Mouse (Mus musculus) heart, embryonic 10.5 days (tissue): ENCODE results near the gene Zfyve1. TPM values are rescaled to one million over a fixed set of nuclear protein-coding genes. Genes with fewer than 3 reads are reported as not detected.
"Not testable (repeated sequence)": the region's sequence is repeated elsewhere in the genome, so short reads cannot be mapped to it uniquely, and the experiment has no call there.

Experiments
- DNase-seq: peaks from one replicate; pipeline ENCODE4 v3.0.0-alpha.2; 2017; ENCODE audit warnings: low spot score
- H3K27ac ChIP-seq: fragments of 300-500 bp; sonication (generic); 2 replicates; pipeline ENCODE4 v1.5.1; 2016; ENCODE audit warnings: mild to moderate bottlenecking
- H3K27me3 ChIP-seq: fragments of 300-500 bp; sonication (generic); 2 replicates; pipeline ENCODE4 v1.6.1; 2016; ENCODE audit warnings: mild to moderate bottlenecking; ENCODE audit not compliant: poor library complexity, insufficient read depth, severe bottlenecking
- H3K36me3 ChIP-seq: fragments of 300-500 bp; sonication (generic); 2 replicates; pipeline ENCODE4 v1.6.1; 2016; ENCODE audit warnings: mild to moderate bottlenecking, moderate library complexity
- H3K4me1 ChIP-seq: fragments of 300-500 bp; sonication (generic); 2 replicates; pipeline ENCODE4 v1.6.1; 2016; ENCODE audit warnings: mild to moderate bottlenecking
- H3K4me3 ChIP-seq: fragments of 300-500 bp; sonication (generic); 2 replicates; pipeline ENCODE4 v1.5.1; 2016; ENCODE audit warnings: mild to moderate bottlenecking, moderate library complexity
- H3K9me3 ChIP-seq: fragments of 300-500 bp; sonication (generic); 2 replicates; pipeline ENCODE4 v1.6.1; 2016; ENCODE audit warnings: mild to moderate bottlenecking, moderate library complexity
- WGBS: fragments of 180-500 bp; shearing (Covaris S2); methylation state at CpG from one replicate; pipeline ENCODE4 v1.1.7; 2016; 5-methylcytosine and 5-hydroxymethylcytosine counted together
- polyA plus RNA-seq: library from polyadenylated mRNA; unstranded; fragments of >200 nt; fragmentation: Nextera tagmentation; extraction: Ambion mirVana; gene quantifications from 2 replicates; pipeline ENCODE4 v1.2.1, GENCODE M21; 2016

Zfyve1 gene
- polyA plus RNA-seq, 1 experiment from 2014 or later, result 18.7 TPM

DNA sequence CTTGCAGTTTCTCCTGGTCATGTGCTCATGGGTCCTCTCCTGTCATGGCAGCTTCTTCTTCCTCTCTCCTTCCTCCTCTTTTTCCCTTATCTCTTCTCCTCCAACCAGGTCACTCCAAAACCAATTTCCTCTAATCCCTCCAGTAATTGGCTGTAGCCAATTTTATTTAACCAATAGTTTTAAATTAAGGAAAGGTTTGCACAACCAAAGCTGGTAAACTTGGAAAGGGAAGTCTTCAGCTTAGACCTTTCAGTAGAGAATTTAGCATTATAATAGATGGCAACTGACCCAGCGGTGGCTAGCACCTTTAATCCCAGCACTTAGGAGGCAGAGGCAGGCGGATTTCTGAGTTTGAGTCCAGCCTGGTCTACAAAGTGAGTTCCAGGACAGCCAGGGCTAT, 9.4 kb upstream of the Zfyve1 start:
- not testable (repeated sequence) for H3K4me1 ChIP-seq, H3K9me3 ChIP-seq, H3K27ac ChIP-seq, H3K27me3 ChIP-seq, DNase-seq, H3K4me3 ChIP-seq, H3K36me3 ChIP-seq
- 86% methylated on average over 2 of the region's 2 CpGs for WGBS

DNA sequence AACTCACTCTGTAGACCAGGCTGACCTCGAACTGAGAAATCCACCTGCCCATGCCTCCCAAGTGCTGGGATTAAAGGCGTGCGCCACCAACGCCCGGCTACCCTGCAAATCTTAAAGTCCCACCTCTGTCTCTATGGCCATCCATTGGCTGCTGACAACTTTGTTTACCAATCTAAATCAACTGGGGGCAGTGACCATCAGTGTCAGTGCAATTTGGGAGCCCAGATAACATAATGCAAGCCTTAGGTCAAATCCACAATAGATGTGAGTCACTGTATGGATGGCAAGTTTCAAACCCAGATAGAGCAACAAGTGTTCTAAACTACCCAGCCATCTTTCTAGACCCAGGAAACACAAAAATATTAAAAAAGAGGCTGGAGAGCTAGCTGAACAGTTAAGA, 5.3 kb upstream of the Zfyve1 start:
- no peak overlapping the region for H3K27ac ChIP-seq
- WGBS, result 74% methylated on average over 5 of the region's 5 CpGs
- no peaks in the 10 kb centered on the region for H3K36me3 ChIP-seq
- DNase-seq, result no peak
- no peaks in the 10 kb centered on the region for H3K4me1 ChIP-seq
- H3K4me3 ChIP-seq, result no peak overlapping the region
- peaks cover 5% of the 10 kb centered on the region; the same call in 1 of the 2 replicates for H3K27me3 ChIP-seq
- no peaks in the 10 kb centered on the region for H3K9me3 ChIP-seq

DNA sequence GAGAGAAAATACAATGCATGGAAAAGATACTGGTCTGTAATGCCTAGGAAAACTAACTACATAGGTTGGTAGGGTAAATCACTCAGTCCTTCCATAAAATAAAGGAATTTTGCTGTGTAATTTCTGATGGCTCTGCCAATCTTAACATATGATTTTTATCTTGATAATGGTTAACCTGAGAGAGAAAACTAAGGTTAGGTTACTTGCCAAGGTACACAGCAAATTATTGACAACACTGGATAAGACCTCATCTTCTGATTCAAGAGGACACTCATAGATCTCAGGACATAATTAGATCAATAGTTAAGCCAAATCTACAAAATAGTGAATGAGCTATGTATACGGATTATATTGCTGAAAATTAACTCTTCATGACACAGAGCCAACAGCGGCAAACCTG, 859 bp upstream of the Zfyve1 start:
- Histone ChIP-seq H3K4me1 (peaks cover 20% of the 10 kb centered on the region), H3K27ac (no peak overlapping the region), H3K36me3 (peaks cover 22% of the 10 kb centered on the region), H3K27me3 (peaks cover 5% of the 10 kb centered on the region; the same call in 1 of the 2 replicates), H3K9me3 (no peaks in the 10 kb centered on the region), H3K4me3 (no peak overlapping the region)
- WGBS, result 84% methylated on average over 2 of the region's 2 CpGs
- DNase-seq, result no peak

DNA sequence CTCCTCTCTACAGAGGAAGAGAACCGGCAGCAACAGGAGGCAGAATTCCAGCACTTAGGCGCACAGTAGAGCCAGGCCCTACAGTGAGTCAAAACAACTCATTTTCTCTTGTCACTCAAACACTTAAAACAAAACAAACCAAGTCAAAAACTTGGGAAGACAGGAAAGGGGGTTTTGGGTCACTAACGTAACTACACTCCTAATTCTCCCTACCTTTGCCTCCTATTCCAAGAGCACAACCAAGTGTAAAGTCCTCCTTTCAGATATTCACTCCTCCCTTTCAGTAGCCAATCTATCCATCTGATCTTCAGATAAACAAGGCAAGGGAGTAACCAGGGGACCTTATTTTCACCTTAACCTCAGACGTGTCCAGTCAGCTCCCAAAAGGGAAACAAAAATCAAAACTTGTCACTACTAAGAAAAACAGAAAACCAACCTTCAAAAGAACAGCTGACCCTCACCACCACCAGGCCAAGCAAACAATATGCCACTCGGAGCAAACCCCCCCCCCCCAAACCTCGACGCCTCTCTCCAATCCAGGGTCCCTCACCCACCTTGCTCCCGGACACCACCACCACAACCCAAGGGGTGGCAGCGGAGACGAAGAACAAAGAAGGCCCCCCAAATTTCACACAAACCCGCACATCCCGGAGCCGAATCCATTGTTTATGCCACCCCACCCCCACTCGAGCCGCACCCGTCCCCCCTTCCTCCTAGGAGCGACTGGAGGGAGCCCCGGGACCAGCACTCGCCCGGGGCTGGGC, 649 bp downstream of the Zfyve1 start:
- peaks cover 20% of the 10 kb centered on the region for H3K4me1 ChIP-seq
- WGBS, result 4% methylated on average over 20 of the region's 20 CpGs
- H3K36me3 ChIP-seq, result peaks cover 36% of the 10 kb centered on the region
- H3K9me3 ChIP-seq, result no peaks in the 10 kb centered on the region
- no peak for DNase-seq
- peaks cover 5% of the 10 kb centered on the region; the same call in 1 of the 2 replicates for H3K27me3 ChIP-seq
- H3K4me3 ChIP-seq, result peak overlapping the region; percentile 96
- peak overlapping the region; percentile 96 for H3K27ac ChIP-seq

DNA sequence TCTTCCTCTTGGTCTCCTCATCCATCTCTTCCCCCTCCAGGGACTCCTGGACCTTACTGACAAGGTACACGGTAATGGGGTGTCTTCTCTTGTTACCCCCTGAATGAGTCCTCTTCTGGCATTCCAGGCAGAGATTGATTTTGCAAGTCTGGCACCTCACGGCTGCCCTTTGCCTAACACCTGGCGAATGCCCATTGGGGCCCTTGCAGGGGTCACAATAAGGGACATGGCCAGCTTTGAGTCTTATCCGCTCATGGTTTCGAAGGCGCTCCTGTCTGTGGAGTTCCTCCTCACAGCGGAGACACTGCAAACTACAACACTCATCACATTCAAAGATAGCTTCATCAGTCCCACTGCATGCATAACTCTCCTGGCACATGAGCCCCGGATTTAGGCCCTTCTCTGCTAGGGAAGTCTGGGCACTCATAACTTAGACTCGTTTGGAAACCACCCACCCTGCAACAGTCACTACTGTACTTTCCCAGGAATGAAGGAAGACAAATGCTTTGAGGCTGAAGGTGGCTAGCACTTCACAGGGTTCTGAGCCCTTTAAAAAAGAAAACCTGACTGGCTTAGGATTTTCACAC, 2.5 kb downstream of the Zfyve1 start:
- Histone ChIP-seq H3K36me3 (peaks cover 52% of the 10 kb centered on the region), H3K9me3 (no peaks in the 10 kb centered on the region)
- WGBS, result 78% methylated on average over 9 of the region's 9 CpGs

DNA sequence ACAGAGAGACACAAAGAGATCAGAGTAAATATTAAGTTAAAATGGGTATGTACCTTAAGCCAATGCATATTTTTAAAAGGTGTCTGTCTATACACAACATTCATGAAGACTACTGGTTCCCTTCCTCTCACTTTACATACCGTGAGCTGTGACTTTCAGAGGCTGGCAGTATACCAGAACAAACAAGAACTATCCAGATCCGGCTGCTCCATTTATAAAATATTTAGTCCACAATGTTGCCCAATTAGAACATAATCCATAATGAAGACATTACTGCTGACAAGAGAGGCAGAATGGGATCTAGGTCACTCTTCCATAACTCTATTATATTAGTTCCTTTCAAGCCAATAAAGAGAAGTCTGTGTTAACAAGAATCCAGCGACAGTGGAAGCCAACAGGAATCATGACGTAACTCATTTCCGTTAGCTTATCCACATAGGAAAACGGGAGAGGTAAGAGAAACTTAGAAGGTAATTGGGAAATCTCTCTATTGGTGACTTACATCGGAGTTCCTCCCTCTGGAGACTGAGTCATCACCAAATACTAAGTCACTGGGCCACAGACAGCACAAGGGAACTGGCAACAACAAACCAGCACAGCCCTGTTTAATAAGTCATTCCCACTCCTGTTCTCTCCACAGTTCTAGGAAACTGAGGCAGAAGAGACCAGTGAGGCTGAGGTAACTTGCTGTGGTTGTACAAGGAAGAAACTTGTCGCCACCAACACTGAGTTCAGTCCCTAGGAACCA, 5.1 kb downstream of the Zfyve1 start:
- WGBS, result 86% methylated on average over 8 of the region's 8 CpGs
- no peak overlapping the region for H3K27ac ChIP-seq
- H3K4me1 ChIP-seq, result peaks cover 20% of the 10 kb centered on the region
- H3K36me3 ChIP-seq, result peaks cover 77% of the 10 kb centered on the region
- no peaks in the 10 kb centered on the region for H3K9me3 ChIP-seq
- H3K4me3 ChIP-seq, result no peak overlapping the region
- no peaks in the 10 kb centered on the region for H3K27me3 ChIP-seq
- DNase-seq, result no peak

More for the DNA sequence above, 2.5 kb downstream of the Zfyve1 start:
- DNase-seq, result no peak
- Histone ChIP-seq H3K27ac (no peak overlapping the region), H3K27me3 (peaks cover 1% of the 10 kb centered on the region; the same call in 1 of the 2 replicates), H3K4me3 (no peak overlapping the region), H3K4me1 (peaks cover 20% of the 10 kb centered on the region)

DNA sequence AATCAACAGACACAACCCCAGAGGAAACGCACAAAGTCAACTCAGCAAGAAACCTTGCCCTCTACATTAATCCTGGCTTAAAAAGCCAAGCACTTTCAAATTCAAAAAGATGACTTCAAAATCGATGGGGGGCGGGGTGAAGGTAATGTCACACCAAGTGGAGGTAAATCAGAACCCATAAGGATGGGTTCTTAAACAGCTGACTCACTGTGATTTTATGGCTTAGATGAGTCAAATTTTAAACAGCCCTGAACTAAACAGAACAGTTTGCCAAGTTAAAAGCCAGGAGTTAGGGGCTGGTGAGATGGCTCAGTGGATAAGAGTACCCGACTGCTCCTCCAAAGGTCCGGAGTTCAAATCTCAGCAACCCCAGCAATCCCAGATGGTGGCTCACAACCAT, 10.4 kb downstream of the Zfyve1 start:
- Histone ChIP-seq H3K9me3 (no peaks in the 10 kb centered on the region), H3K27me3 (no peaks in the 10 kb centered on the region), H3K36me3 (peaks cover 69% of the 10 kb centered on the region), H3K27ac (no peak overlapping the region), H3K4me3 (no peak overlapping the region), H3K4me1 (no peaks in the 10 kb centered on the region)
- no peak for DNase-seq
- 93% methylated on average over 5 of the region's 5 CpGs for WGBS

DNA sequence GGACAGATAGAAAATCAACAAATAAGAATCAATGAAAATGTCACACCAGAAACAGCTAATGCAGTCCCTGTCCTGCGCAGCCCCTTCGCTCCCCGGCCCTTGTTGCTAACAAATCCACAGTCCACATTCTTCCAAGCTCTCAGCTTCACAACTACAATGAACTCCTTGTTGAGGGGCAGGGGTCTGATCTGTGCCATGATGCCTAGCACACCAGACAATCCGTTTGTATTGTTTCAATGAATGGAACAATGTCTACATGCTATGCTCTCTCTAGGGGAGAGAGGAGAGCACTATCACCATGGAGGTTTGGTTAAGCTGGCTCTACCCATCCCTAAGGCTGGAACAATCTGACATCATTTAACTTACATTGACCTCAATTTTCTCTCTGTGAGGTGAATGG, 14.3 kb downstream of the Zfyve1 start:
- Histone ChIP-seq H3K4me3 (no peak overlapping the region), H3K27ac (no peak overlapping the region), H3K9me3 (no peaks in the 10 kb centered on the region), H3K4me1 (peaks cover 23% of the 10 kb centered on the region), H3K27me3 (no peaks in the 10 kb centered on the region), H3K36me3 (peaks cover 33% of the 10 kb centered on the region)
- no peak for DNase-seq
- 83% methylated on average over 4 of the region's 4 CpGs for WGBS

DNA sequence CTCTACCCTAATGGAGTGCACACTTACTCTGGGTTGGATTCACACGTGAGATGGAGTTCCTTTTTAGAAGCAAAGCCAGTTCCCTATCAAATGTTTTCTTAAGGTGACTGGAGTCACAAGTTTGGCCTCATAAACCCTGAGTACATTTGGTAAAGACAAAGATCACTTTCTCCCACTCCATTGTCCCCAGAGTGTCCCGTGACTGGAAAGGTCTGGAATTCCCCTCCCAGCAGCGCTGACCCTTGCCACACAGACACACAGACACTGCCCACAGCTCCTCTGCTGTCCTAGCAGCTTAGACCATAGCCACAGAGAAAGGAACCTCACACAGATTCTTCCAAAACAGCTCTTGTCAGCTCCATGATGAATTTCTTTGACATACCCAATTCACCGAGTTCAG, 14.9 kb downstream of the Zfyve1 start:
- Histone ChIP-seq H3K4me3 (no peak overlapping the region), H3K27me3 (no peaks in the 10 kb centered on the region), H3K27ac (no peak overlapping the region), H3K9me3 (no peaks in the 10 kb centered on the region), H3K36me3 (peaks cover 28% of the 10 kb centered on the region), H3K4me1 (peaks cover 23% of the 10 kb centered on the region)
- WGBS, result 77% methylated on average over 4 of the region's 4 CpGs
- no peak for DNase-seq

DNA sequence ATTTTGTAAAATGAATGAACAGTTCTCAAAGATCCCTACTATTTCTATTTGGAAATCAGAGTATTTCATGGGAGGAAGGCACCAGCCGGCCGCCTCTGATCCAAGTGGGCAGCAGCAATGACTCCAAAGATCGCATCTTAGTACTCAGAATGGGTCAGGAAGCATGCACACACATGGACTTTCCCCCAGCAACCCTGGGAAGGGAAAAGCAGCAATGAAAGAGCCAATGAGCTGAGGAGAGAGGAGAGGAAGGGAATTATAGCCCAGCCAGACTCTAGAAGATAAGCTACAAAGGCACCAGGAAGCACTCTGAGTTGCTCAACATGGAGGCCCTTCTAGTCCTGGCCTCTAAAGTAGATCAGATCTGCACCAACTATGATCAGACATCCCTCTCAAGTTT, 16.7 kb downstream of the Zfyve1 start:
- DNase-seq, result no peak
- no peaks in the 10 kb centered on the region for H3K9me3 ChIP-seq
- H3K4me1 ChIP-seq, result peaks cover 23% of the 10 kb centered on the region
- peaks cover 29% of the 10 kb centered on the region for H3K36me3 ChIP-seq
- H3K27me3 ChIP-seq, result no peaks in the 10 kb centered on the region
- no peak overlapping the region for H3K27ac ChIP-seq
- no peak overlapping the region for H3K4me3 ChIP-seq
- 87% methylated on average over 3 of the region's 3 CpGs for WGBS

DNA sequence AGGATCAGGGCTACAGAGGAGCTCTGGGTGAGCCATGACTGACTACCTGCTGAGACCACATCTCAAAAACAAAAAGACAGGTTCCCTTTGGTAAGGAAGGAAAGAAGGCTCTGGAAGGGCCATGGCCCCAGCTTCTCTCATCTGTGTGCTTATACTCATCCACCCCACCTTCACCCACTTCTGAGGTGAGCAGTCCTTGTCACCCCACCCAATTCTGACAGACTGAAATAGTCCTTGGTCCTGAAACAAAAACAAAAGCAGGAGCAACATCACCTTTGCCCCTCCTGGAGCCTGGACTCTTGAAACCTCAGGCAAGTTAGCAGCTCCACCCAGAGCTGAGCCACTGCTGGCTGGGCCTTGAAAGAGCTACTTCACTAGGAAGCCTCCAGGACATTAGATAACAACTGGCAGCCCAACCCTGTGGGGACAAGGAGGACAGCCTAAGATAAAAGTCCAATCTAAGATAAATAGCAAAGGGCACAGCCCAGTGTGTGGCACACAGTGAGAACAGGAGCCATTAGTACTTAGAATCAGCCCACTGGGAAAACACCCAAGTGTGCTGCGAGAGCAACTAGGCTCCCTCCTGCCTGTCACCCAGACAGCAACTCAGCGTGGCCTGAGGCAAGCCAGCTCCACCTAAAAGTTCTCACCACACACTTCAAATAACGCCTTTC, 18.0 kb downstream of the Zfyve1 start:
- H3K36me3 ChIP-seq, result peaks cover 32% of the 10 kb centered on the region
- H3K4me3 ChIP-seq, result no peak overlapping the region
- peaks cover 23% of the 10 kb centered on the region for H3K4me1 ChIP-seq
- peak overlapping the region; percentile 69 for H3K27ac ChIP-seq
- DNase-seq, result peak; percentile 92
- no peaks in the 10 kb centered on the region for H3K27me3 ChIP-seq
- 11% methylated on average over 3 of the region's 3 CpGs for WGBS
- no peaks in the 10 kb centered on the region for H3K9me3 ChIP-seq

DNA sequence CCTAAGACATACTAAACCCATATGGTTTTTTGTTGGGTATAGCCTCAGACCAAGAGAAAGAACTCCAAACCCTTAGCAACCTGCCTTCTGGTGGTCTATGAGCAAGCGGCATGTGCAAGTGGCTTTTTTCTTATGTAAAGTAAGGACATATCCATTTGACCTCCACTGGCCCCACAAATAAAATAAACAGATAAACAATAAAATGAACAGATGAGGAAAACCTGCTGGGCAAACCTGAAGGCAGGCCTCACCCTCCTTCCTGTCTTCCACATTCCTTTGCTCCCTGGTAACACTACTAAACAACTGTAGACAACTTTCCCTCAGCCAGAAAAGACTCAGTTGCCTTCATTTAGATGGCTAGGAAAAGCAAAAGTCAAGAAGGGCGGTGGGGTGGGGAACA, 18.7 kb downstream of the Zfyve1 start:
- H3K36me3 ChIP-seq, result peaks cover 35% of the 10 kb centered on the region

DNA sequence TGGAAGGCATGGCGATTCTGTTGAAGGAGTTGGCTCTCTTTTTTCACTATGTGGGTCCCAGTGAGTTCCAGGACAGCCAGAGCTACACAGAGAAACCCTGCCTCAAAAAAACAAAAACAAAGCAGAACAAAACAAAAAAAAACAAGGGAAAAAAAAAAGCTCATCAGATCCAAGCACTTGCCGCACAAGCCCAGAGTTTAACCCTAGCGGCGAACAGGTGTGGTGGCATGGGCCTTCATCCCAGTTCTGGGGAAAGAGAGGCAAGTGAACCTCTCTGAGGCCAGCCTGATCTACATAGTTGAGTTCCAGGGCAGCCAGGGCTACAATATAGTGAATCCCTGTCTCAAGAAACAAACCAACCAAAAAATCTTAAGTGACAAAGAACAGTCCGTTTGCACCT, 19.6 kb downstream of the Zfyve1 start:
- H3K27ac ChIP-seq, result no peak overlapping the region
- WGBS, result 91% methylated on average over 5 of the region's 5 CpGs
- H3K36me3 ChIP-seq, result peaks cover 37% of the 10 kb centered on the region
- no peak overlapping the region for H3K4me3 ChIP-seq
- H3K9me3 ChIP-seq, result no peaks in the 10 kb centered on the region
- H3K27me3 ChIP-seq, result no peaks in the 10 kb centered on the region
- H3K4me1 ChIP-seq, result peaks cover 23% of the 10 kb centered on the region
- DNase-seq, result no peak

More for the DNA sequence above, 18.7 kb downstream of the Zfyve1 start:
- H3K27ac ChIP-seq, result no peak overlapping the region
- no peaks in the 10 kb centered on the region for H3K9me3 ChIP-seq
- no peak overlapping the region for H3K4me3 ChIP-seq
- peaks cover 23% of the 10 kb centered on the region for H3K4me1 ChIP-seq
- no peaks in the 10 kb centered on the region for H3K27me3 ChIP-seq
- no peak for DNase-seq
- WGBS, result 77% methylated on average over 2 of the region's 2 CpGs
